Mouse (Mus musculus) heart, postnatal 10 days (tissue): ENCODE data around the gene Zbtb20. TPM values are rescaled to one million over a fixed set of nuclear protein-coding genes. Genes with fewer than 3 reads are reported as not detected.
A peak's percentile ranks its signal among the peaks of the same experiment; 100 is the strongest.

Source experiments
- DNase-seq, 2 experiments: peaks; one replicate each; pipeline ENCODE4 v3.0.0; 2021
- intact Hi-C: fragments of 180-260 bp; cut with DNase I; formaldehyde crosslinking; loops from one replicate; pipeline ENCODE4 v1.15.1; 2025
- total RNA-seq, 2 experiments: library from RNA; stranded (reverse); gene quantifications; 2 replicates each; pipeline ENCODE4 v1.2.3; 2021

Gene Zbtb20
- total RNA-seq, 2 experiments from 2014 or later, result 149 to 160 TPM

GRCm38 (mm10) chr16:43610375-43610774, 734.7 kb downstream of the Zbtb20 start:
- intact Hi-C loops, result loop anchor here (5.0 kb wide), 1 partner anchor 92 kb away; no protein-coding TSS in a partner anchor

GRCm38 (mm10) chr16:43616348-43616747, 740.7 kb downstream of the Zbtb20 start:
- intact Hi-C loops, result no loop called here
- no peak for DNase-seq

More at GRCm38 (mm10) chr16:43610375-43610774, 734.7 kb downstream of the Zbtb20 start:
- DNase-seq, result peak; percentile 64 to 71

DNA sequence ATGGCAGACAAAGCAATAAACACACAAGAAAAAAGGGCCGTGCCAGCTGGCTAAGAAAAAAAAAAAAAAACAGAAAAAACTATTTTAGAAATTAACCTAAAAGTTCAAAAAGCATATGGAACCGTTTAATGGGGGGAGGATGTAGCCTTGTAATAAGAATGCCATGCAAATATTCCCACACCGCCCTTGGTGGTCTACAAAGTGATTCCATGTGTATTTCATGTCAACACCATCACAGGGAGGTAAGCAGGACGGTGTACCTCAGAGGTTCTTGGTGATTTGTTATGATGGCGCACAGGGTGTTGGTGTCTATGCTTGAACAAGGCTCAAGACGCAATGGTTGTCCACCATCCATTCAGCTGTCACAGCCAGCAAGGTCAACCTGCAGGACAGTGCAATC, 741.7 kb downstream of the Zbtb20 start:
- intact Hi-C loops, result no loop called here
- DNase-seq, result no peak

DNA sequence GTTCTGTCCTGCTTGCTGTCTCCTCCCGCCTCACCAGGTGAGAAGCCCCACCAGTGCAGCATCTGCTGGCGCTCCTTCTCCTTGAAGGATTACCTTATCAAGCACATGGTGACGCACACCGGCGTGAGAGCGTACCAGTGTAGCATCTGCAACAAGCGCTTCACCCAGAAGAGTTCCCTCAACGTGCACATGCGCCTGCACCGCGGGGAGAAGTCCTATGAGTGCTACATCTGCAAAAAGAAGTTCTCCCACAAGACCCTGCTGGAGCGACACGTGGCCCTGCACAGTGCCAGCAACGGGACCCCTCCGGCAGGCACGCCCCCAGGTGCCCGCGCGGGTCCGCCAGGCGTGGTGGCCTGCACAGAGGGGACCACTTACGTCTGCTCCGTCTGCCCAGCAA, 742.6 kb downstream of the Zbtb20 start:
- no peak for DNase-seq
- intact Hi-C loops, result no loop called here

- intact Hi-C loops, result no loop called here
- peak in 1 of 2 experiments; percentile 24 for DNase-seq
Observed at GRCm38 (mm10) chr16:43619277-43619676, 743.6 kb downstream of the Zbtb20 start.

DNA sequence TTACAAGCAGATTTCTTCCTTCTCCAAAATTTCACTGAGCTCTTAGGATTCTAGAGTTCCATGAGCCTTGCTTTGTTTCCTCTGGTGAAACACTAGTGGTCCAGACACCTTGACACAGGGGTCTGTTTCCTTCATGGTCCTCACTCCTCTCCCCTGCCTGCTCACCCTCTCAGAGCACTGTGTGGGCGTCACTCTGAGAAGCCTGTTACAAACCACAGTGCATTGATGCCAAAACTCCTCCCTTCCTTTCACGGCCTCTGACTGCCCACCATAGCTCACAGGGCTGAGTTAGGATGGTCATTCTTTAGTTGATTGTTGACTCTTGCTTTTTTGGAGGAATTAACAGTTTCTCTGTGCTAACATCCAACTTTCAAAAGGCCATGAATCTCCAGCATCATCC, 744.7 kb downstream of the Zbtb20 start:
- DNase-seq, result no peak
- intact Hi-C loops, result no loop called here

- no peak for DNase-seq
- intact Hi-C loops, result no loop called here
Observed at GRCm38 (mm10) chr16:43623315-43624000, 747.8 kb downstream of the Zbtb20 start.

DNA sequence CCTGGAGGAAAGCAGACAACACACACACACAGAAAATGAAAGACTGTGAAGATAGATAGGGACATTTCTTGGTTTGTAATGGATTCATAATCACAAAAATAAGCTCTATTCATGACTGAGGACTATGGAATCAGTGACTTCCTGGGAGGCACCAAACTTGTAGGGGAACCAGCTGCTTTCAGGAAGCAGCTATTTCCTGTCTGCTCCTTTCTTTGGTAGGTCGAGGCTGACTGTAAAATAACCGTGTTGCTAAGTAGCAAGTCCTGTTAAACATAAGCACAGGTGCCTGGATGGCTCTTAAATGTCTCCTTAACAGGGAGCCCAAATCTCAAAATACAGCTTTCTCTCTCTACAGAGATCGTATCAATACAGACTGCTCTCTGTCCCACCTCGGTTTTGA, 749.2 kb downstream of the Zbtb20 start:
- intact Hi-C loops, result no loop called here
- DNase-seq, result no peak

GRCm38 (mm10) chr16:43625289-43625688, 749.6 kb downstream of the Zbtb20 start:
- intact Hi-C loops, result no loop called here
- peak; percentile 40 to 43 for DNase-seq

- no peak for DNase-seq
- intact Hi-C loops, result no loop called here
Observed at GRCm38 (mm10) chr16:43625956-43626355, 750.3 kb downstream of the Zbtb20 start.

- DNase-seq, result no peak
- intact Hi-C loops, result no loop called here
Observed at GRCm38 (mm10) chr16:43628662-43629061, 753.0 kb downstream of the Zbtb20 start.

DNA sequence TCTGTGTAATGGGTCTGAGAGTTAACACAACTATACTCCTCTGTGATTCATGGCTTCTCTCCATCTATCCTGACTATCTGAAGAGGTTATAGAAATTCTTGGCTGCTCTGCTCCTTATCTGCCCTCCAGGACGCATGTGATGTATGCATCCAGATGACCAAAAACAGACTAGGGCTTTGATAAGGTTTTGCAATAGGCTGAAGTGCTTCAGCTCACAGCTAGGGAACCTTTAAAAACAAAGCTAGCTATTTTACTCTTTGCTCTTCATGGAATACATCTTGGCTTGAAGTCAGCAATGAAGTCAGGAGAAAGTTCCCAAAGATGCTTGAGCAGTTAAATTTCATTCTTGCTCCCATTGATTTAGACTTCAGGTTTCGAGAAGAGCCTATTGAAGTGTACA, 756.1 kb downstream of the Zbtb20 start:
- intact Hi-C loops, result no loop called here
- DNase-seq, result no peak

DNA sequence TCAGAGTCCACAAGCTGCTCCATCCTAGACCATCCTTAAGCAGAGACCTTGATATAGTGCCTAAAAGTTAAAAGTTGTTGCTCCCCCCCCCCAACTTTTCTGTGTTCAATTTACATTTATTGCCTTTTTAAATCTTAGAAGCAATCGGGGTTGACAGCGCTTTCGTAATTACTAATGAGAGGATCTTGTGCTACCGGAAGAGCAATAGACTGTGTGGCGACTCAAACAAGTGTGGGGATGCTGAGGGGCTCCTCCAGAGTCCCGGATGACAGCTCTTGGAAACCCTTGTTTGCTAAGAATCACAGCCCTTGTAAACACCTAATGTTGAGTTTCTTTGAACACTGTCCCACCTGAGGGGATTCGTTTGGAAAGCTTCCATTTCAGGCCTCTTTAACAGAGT, 758.4 kb downstream of the Zbtb20 start:
- DNase-seq, result no peak
- intact Hi-C loops, result no loop called here

DNA sequence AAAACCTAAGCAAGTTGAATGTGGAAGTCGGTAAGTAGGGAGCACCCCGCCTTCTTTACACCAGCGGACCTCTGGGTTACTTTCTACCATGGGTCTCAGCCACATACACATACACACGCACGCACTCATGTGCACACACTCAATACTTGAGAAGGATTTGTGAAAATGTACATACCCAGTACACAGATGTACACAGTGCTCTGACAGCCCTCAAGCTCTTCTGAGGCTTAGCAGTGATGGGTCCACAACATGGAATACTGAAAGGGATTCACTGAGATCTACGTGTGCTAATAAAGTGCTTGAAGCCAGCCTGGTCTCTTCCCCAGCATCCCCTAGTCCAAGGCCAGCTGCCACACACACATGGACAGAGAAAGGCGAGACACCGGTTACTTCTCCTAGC, 761.6 kb downstream of the Zbtb20 start:
- no peak for DNase-seq
- intact Hi-C loops, result no loop called here

GRCm38 (mm10) chr16:43638406-43639049, 762.8 kb downstream of the Zbtb20 start:
- DNase-seq, result peak; percentile 38
- intact Hi-C loops, result no loop called here

DNA sequence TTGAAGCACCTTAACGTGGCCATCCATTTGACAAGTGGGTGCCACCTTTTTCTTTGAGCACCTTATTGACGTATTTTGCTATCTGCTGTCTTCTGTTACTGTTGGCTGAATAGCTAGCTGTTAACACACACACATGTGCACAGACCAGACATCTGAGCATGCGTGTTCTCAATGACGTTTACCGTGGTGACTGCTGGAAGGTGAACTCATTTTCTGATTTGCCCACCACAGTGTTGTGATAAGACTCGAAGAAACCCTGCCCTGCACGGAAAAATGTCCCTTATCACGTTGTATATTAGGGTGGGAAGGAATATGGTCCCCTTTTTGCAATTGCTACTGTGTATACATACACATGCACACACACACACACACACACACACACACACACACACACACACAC, 765.5 kb downstream of the Zbtb20 start:
- no peak for DNase-seq
- intact Hi-C loops, result no loop called here

DNA sequence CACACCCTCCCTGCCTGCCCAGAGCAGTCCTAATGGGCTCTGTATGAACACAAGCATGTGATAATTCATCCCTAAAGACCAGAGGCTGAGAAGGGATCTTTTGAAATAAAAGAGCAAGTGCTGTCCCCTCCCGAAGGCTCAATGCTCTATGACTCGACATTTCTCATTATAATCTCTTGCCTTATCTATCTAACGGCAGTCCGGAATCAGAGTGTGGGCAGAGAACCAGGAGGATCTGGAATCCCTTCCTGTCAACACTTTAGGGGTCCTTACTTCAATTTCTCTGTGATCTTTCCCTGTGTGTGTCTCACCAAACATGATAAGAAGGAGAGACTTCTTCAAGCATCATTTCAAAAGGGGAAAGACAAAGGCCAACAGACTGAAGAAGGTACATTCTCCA, 770.2 kb downstream of the Zbtb20 start:
- intact Hi-C loops, result no loop called here

DNA sequence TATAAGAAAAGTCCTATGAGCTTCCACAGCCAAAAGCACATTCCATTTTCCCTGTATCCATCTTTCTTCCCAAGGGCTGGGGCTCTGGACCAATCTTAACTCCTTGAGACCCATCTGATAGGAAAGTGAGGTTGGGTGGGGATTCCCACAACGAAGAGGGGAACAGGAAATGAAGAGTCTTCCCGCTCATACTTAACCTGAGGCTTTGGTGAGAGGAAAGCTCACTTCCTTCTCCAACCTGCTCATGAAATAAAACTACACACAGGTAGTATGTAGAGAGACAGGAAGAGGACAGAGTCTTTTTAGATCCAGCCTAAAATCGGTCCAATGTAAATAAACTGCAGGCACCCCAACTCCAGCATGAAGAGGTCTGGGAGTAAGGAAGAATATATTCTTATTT, 771.3 kb downstream of the Zbtb20 start:
- intact Hi-C loops, result no loop called here
- DNase-seq, result no peak

More for the DNA sequence above, 770.2 kb downstream of the Zbtb20 start:
- no peak for DNase-seq

DNA sequence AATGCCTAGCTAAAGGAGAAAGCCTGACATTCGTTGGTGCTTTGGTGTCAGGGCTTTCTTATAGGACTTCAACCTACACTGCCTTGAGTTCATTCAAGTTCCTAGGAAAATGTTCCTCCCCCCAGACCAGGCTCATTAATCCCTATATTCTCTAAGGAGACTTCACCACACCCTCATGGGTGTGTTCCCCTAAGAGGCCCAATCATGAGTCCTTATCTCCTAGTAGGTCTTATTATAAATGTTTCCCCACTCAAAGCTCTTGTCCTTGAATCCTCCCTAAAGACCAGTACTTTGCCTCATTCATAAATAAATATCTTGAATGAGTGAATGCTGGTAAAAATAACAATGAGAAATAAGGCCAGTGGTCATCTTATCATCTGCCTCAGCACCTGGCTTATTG, 772.0 kb downstream of the Zbtb20 start:
- no peak for DNase-seq
- intact Hi-C loops, result no loop called here

DNA sequence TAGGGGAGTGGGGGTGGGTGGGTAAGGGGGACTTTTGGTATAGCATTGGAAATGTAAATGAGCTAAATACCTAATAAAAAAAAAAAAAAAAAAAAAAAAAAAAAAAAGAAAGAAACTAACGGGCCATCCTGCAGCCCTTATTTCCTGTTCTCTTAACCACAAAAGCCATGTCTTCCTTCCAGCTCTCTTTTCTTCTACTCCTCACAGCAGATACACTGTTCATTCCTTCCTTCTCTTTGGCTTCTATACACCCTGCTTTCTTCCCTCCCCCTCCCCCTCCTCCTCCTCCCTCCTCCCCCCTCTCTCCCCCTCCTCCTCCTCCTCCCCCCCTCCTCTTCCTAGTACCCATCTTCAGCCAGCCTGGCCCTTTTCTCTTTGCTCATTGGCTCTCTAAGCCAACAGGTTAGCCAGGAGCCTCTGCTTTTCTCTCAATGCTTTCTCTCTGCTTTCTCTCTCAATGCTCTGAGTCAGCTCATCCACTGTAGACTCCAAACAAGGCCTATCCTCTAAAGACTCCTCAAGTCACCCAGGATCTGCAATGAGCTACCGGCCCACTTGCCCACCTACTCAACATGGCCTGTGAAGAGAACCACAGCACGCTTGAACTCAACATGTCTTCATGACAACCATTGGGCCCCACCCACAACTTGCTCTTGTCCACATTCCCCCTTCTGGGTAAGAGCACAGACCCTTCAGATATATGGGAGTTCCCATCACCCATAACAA, 774.8 kb downstream of the Zbtb20 start:
- intact Hi-C loops, result no loop called here
- no peak for DNase-seq

DNA sequence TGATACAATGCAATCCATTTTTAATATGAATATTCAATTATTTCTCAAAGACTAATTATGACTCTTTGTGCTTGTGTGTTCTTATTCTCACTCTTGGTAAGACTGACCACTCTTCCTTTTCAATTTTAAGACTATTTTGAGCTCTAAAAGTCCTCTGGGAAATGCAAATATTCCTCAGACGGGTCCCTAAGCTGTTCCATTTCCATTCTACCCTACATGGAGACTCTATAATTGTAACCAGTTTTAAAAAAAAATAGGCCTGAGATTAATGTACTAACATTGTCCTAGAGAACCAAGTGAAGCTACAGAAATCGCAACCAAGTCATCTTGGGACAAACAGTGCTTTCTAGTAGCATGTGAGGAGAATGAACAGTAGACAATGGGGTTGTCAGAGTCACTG, 777.6 kb downstream of the Zbtb20 start:
- DNase-seq, result no peak
- intact Hi-C loops, result no loop called here

DNA sequence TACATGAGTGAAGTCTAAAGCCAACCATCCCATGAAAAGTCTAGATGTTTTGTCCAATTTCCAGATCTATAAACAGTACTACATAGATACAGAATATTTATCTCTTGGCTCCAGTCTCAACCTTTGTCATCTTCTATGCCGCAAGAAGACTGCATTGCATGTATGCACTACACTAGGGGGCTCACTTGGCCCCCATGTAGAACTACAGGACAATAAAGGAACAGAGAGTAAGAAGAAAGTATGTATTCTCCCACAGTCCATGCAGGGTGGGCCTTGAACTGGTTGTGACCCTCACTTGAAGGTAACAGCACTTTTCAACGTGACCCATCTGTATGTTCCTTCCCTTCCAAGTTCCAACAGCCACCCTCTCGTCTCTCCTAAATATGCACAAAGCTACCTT, 778.6 kb downstream of the Zbtb20 start:
- no peak for DNase-seq
- intact Hi-C loops, result no loop called here
